Comparison of ENCODE assay signal across 26 mouse cellular contexts in the genomic region with DNA sequence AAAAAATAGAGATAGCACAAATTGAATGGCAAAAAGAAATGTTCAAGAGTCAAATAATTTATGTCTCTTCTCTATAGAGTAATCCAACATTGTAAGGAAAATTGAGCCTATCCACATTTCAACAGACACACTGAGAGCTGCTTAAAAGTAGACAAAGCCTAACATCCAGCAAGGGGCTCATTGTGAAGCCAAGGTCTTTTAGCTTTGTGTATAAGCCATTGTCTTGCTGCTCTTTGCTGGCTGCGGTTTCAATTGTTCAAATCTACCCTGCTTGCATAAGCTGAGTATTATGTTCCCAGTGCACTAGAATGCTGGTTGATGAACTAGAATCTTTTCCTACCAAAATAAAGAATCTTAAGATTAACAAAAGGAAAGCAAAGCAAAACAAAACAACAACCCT. TPM values are rescaled to one million over a fixed set of nuclear protein-coding genes. Genes with fewer than 3 reads are reported as not detected.
"Had no signal": no experiment of that assay in that cellular context is flagged by ENCODE, and none has a peak within 500 bp of the region (broad histone marks: within the 10 kb centered on the region; RNA-seq: fewer than 3 reads in every experiment).

No protein-coding gene starts in this region.

- H3K4me1 ChIP-seq: heart, embryonic 10.5 days; heart, embryonic 12.5 days; hindbrain, embryonic 12.5 days; intestine, embryonic 15.5 days; limb, embryonic 13.5 days; limb, embryonic 15.5 days; liver, embryonic 12.5 days had no signal

- H3K36me3 ChIP-seq: heart, embryonic 10.5 days; heart, embryonic 12.5 days; hindbrain, embryonic 10.5 days; hindbrain, embryonic 12.5 days; intestine, embryonic 15.5 days; limb, embryonic 13.5 days; limb, embryonic 15.5 days; liver, embryonic 12.5 days had no signal

- DNase-seq: gastrocnemius, adult 2 months; gastrocnemius, postnatal 10 days; gastrocnemius, postnatal 25 days; heart, adult 18-20 months; heart, postnatal 10 days; heart, postnatal 4 days; kidney, adult 18-20 months; kidney, adult 8-10 months; kidney, postnatal 10 days; kidney, postnatal 25 days; kidney, postnatal 4 days; left cerebral cortex, postnatal 4 days had no signal

- H3K9ac ChIP-seq: heart, embryonic 12.5 days; hindbrain, embryonic 12.5 days; hindbrain, embryonic 14.5 days; intestine, embryonic 15.5 days; limb, embryonic 13.5 days; limb, embryonic 15.5 days; liver, embryonic 12.5 days; liver, embryonic 14.5 days had no signal

- H3K4me2 ChIP-seq: heart, embryonic 12.5 days; hindbrain, embryonic 12.5 days; hindbrain, embryonic 14.5 days; intestine, embryonic 15.5 days; limb, embryonic 13.5 days; limb, embryonic 15.5 days; liver, embryonic 12.5 days had no signal

- H3K27ac ChIP-seq: gastrocnemius, adult 2 months; heart, embryonic 10.5 days; hindbrain, embryonic 10.5 days; hindbrain, embryonic 12.5 days; hindbrain, embryonic 14.5 days; intestine, embryonic 15.5 days; layer of hippocampus, adult 2 months; limb, embryonic 13.5 days; limb, embryonic 15.5 days; liver, embryonic 12.5 days; liver, embryonic 14.5 days had no signal

- H3K9me3 ChIP-seq: heart, embryonic 10.5 days; heart, embryonic 12.5 days; hindbrain, embryonic 10.5 days; hindbrain, embryonic 12.5 days; intestine, embryonic 15.5 days; limb, embryonic 13.5 days; limb, embryonic 15.5 days; liver, embryonic 12.5 days had no signal

- H3K4me3 ChIP-seq: gastrocnemius, adult 2 months; heart, embryonic 10.5 days; heart, embryonic 12.5 days; hindbrain, embryonic 10.5 days; hindbrain, embryonic 12.5 days; intestine, embryonic 15.5 days; layer of hippocampus, adult 2 months; limb, embryonic 13.5 days; limb, embryonic 15.5 days; liver, embryonic 12.5 days had no signal

- H3K27me3 ChIP-seq: heart, embryonic 12.5 days; hindbrain, embryonic 12.5 days; intestine, embryonic 15.5 days; limb, embryonic 13.5 days; limb, embryonic 15.5 days; liver, embryonic 12.5 days had no signal

- ATAC-seq: hindbrain, embryonic 16.5 days; inflammation-experienced regulatory T-cells, adult 6 months; intestine, embryonic 15.5 days; intestine, postnatal 0 days; liver, embryonic 12.5 days had no signal

RNA-seq across cellular contexts. Expression of a gene that starts 33.7 kb away (rescaled TPM):
- polyA plus RNA-seq: inflammation-experienced regulatory T-cells, adult 6 months had no signal
